Comparison of ENCODE assay signal across 15 mouse cellular contexts in the genomic region with DNA sequence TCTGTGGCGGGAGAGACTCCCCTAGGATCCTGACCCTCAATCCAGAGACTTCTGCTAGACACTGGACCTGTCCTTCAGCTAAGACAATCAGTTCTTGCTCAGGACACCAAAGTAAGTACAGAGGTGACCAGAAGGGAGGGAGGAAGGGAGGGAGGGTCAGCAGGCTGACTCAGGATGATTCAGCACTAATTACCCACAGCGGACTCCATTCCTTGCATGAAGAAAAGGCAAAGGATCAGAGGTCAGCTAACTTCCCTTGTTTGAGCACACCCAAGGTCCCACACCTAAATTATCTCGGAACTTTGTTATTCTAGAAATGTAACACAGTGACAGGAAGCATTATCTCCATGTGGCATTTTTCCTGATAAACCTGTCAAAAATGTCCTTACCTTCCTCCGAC. TPM values are rescaled to one million over a fixed set of nuclear protein-coding genes. Genes with fewer than 3 reads are reported as not detected.
DNase-seq lines count a peak whose midpoint lies in the region; TF ChIP-seq lines count a peak whose summit lies in the region.
"Had no signal": no experiment of that assay in that cellular context is flagged by ENCODE, and none has a peak within 500 bp of the region (broad histone marks: within the 10 kb centered on the region; RNA-seq: fewer than 3 reads in every experiment).

No protein-coding gene starts in this region.

- no peak for TF ChIP-seq CTCF in kidney, adult 2 months (conservative IDR thresholded peaks at IDR 0.05; ENCODE audit: insufficient read depth, insufficient read length, low read depth, low read length)
- TF ChIP-seq CTCF in embryonic fibroblast, embryonic 13.5 days (IDR thresholded peaks at IDR 0.05; ENCODE audit: borderline replicate concordance, insufficient read depth, low read length) = no peak

- peaks cover 5% of the 10 kb centered on the region for H3K36me3 ChIP-seq in kidney, adult 2 months (ENCODE audit: control insufficient read depth, insufficient read depth, low read length)
- H3K36me3 ChIP-seq in megakaryocyte, embryonic 14.5 days (replicated peaks; ENCODE audit: low read length) = peaks cover 93% of the 10 kb centered on the region

- TF ChIP-seq POLR2A in kidney, adult 2 months (IDR thresholded peaks at IDR 0.05; ENCODE audit: low read depth, low read length) = no peak
- TF ChIP-seq POLR2A in embryonic fibroblast, embryonic 13.5 days (IDR thresholded peaks at IDR 0.05; ENCODE audit: low read depth, low read length) = no peak

- no peak overlapping the region for H3K4me3 ChIP-seq in kidney, adult 2 months (ENCODE audit: insufficient read depth, low read depth, low read length)
- no peak overlapping the region for H3K4me3 ChIP-seq in embryonic fibroblast, embryonic 13.5 days (ENCODE audit: insufficient read depth, low read length)
- peak overlapping the region; percentile 5 for H3K4me3 ChIP-seq in megakaryocyte, embryonic 14.5 days (replicated peaks)

- no peak overlapping the region for H3K27ac ChIP-seq in kidney, adult 2 months (ENCODE audit: insufficient read depth, low read depth, low read length)
- peak overlapping the region; percentile 61 for H3K27ac ChIP-seq in embryonic fibroblast, embryonic 13.5 days (ENCODE audit: insufficient read depth, low read length)

- no peaks in the 10 kb centered on the region for H3K9me3 ChIP-seq in megakaryocyte, embryonic 14.5 days

- H3K4me1 ChIP-seq in kidney, adult 2 months (ENCODE audit: control insufficient read depth, insufficient read depth, low read length) = 0 out of 2 replicates have a peak, but pooled peaks cover 4% of the 10 kb centered on the region
- peaks cover 3% of the 10 kb centered on the region; the same call in 1 of the 2 replicates for H3K4me1 ChIP-seq in embryonic fibroblast, embryonic 13.5 days (ENCODE audit: control insufficient read depth, insufficient read depth, low read length)
- H3K4me1 ChIP-seq in megakaryocyte, embryonic 14.5 days = peaks cover 38% of the 10 kb centered on the region

- DNase-seq in kidney, adult 2 months = peak; percentile 16
- DNase-seq in kidney, adult 18-20 months = no peak
- DNase-seq in MN1 (ENCODE audit: low spot score) = peak; percentile 50
- DNase-seq in gastrocnemius, postnatal 10 days = no peak
- DNase-seq in urinary bladder, postnatal 4 days (ENCODE audit: low spot score in 2 of 2) = no peak
- DNase-seq in cerebellum, postnatal 14 days = no peak
- DNase-seq: cerebellum, adult 11 months; kidney, postnatal 14 days; right cerebral cortex, postnatal 4 days; thymus, adult 18-20 months had no signal

- 58% methylated on average over 4 of the region's 4 CpGs for WGBS in kidney, adult 2 months

- no peaks in the 10 kb centered on the region for H3K27me3 ChIP-seq in kidney, adult 2 months (replicated peaks; ENCODE audit: control insufficient read depth, insufficient read depth, low read length)
- no peaks in the 10 kb centered on the region for H3K27me3 ChIP-seq in megakaryocyte, embryonic 14.5 days (replicated peaks)

RNA-seq across cellular contexts. Expression of a gene that starts 46.5 kb away (rescaled TPM):
- polyA plus RNA-seq in kidney, adult 2 months (2012; rRNA removed) = 0.20 and 0.22 TPM in 2 replicates
- not detected in 2 replicates for polyA plus RNA-seq in embryonic fibroblast, embryonic 13.5 days (2011; ENCODE audit: insufficient read length, low read depth, missing spikeins)
- polyA plus RNA-seq in megakaryocyte, embryonic 14.5 days (2012; ENCODE audit: insufficient read depth, low replicate concordance) = not detected in 2 replicates
- total RNA-seq in gastrocnemius, postnatal 10 days (2021) = not detected
- total RNA-seq: left cerebral cortex, postnatal 36 days had no signal
- polyA plus RNA-seq: hindbrain, embryonic 11.5 days; neural tube, embryonic 14.5 days had no signal

RNA-seq across cellular contexts. Expression of a gene that starts 54.5 kb away (rescaled TPM):
- polyA plus RNA-seq in kidney, adult 2 months (2012; rRNA removed) = 56.0 and 73.1 TPM in 2 replicates
- 74.8 and 76.8 TPM in 2 replicates for polyA plus RNA-seq in embryonic fibroblast, embryonic 13.5 days (2011; ENCODE audit: insufficient read length, low read depth, missing spikeins)
- 5.3 and 17.1 TPM in 2 replicates for polyA plus RNA-seq in megakaryocyte, embryonic 14.5 days (2012; ENCODE audit: insufficient read depth, low replicate concordance)
- 10 to 100 TPM; 46.2 to 60.9 TPM for total RNA-seq in gastrocnemius, postnatal 10 days (2021)

Comparison
In these comparisons a context has a peak if more than half of its experiments do, and no peak if none do; other contexts are left out.
1. DNase-seq: peak in kidney, adult 2 months (single experiment) and MN1 (single experiment); none in kidney, adult 18-20 months (single experiment), gastrocnemius, postnatal 10 days (single experiment), urinary bladder, postnatal 4 days (0 of 2) and cerebellum, postnatal 14 days (0 of 2).